Mouse (Mus musculus): ENCODE measurements around the gene Rnf145. TPM values are rescaled to one million over a fixed set of nuclear protein-coding genes. Genes with fewer than 3 reads are reported as not detected.

The Rnf145 gene
- polyA plus RNA-seq, 1 experiment: 193 TPM

DNA sequence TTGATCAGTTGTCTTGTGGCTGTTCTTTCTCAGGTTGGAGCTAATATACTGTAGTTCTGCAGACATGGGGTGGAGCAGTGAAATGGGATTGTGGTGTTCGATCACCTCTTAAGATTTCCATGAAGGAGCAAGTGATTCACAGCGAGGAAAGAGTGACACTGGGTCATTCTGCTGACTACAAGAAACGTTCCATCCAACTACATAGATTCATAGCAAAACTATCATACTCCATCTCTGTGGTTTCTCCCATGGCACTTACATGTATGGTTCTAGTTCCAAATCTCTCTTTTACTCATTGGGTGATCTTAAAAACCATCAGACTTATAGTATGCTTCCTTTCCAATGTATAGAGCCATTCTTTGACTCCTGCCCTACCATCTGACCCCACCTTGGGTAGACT, 14.0 kb upstream of the Rnf145 start:
- 90% methylated on average over 3 of the region's 3 CpGs for WGBS
- Histone ChIP-seq H3K27ac (ENCODE audit: insufficient read depth, low read depth, low read length) (no peak overlapping the region), H3K4me1 (ENCODE audit: control insufficient read depth, insufficient read depth, low read length) (no peaks in the 10 kb centered on the region), H3K4me3 (ENCODE audit: insufficient read depth, low read depth, low read length) (no peak overlapping the region)
- TF ChIP-seq CTCF (IDR thresholded peaks at IDR 0.05; ENCODE audit: insufficient read depth, low read depth, low read length): no peak
- no peak for TF ChIP-seq POLR2A (IDR thresholded peaks at IDR 0.05; ENCODE audit: insufficient read depth, low read depth, low read length)

DNA sequence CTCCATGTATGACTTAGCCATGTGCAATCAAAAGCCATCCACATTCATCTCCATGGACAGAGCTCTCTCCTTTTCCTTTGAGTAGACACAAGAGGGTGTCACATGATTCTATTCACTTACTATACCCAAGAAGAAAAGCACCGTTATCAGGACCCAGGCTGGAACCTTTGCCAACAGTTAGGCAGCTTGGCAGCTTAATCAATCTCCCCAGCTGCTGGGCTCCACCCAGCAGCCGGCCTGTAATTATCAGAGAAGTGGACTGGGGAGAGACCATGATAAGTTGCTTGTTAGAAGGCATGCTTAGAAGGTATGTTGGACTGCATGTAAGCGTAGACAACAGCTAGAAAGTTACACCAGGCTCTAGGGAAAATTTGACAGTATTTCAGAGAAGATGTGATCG, 9.9 kb upstream of the Rnf145 start:
- 69% methylated on average over 4 of the region's 4 CpGs for WGBS
- H3K27ac ChIP-seq (ENCODE audit: insufficient read depth, low read depth, low read length): no peak overlapping the region
- TF ChIP-seq CTCF (IDR thresholded peaks at IDR 0.05; ENCODE audit: insufficient read depth, low read depth, low read length) (no peak), POLR2A (IDR thresholded peaks at IDR 0.05; ENCODE audit: insufficient read depth, low read depth, low read length) (no peak)
- no peaks in the 10 kb centered on the region for H3K4me1 ChIP-seq (ENCODE audit: control insufficient read depth, insufficient read depth, low read length)
- no peak overlapping the region for H3K4me3 ChIP-seq (ENCODE audit: insufficient read depth, low read depth, low read length)

DNA sequence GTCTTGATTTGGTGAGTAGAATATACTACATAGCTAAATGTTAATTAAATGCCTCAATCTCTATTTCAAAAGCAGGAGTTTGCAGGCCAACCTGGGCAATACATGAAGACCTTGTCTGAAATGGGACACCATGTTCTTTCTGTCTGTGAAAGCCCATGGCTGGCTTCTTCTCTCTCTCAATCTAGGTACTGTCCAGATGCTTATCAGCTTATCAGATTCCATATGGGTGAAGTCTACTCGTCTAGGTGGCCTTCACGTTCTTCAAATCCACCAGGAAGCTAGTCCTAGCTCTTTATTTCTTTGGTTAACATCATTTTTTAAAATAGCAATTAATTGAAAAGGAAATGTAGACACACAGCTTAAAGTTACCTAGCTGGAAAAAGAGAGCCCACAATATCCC, 8.9 kb upstream of the Rnf145 start:
- no peak overlapping the region for H3K27ac ChIP-seq (ENCODE audit: insufficient read depth, low read depth, low read length)
- no peak overlapping the region for H3K4me3 ChIP-seq (ENCODE audit: insufficient read depth, low read depth, low read length)

DNA sequence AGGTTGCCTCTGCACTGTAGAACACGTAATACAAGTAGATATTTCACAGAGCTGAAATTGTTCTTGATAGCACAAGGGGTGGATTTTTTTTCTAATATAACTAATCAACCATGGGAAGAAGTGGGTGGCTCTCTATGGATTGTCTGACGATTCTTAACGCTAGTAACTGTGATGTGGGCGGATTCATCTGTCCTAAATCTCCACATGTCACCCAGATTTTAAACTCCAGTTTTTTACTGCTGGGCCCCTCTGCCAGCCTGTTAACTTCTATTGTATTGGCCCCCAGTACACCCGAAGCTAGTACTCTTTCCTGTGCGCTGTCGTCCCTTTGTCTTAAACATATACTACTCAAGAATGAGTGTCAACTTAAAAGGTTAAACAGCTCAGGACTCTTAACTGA, 8.4 kb upstream of the Rnf145 start:
- Histone ChIP-seq H3K4me3 (ENCODE audit: insufficient read depth, low read depth, low read length) (no peak overlapping the region), H3K27ac (ENCODE audit: insufficient read depth, low read depth, low read length) (no peak overlapping the region), H3K4me1 (ENCODE audit: control insufficient read depth, insufficient read depth, low read length) (no peaks in the 10 kb centered on the region)
- WGBS: 73% methylated on average over 7 of the region's 7 CpGs
- TF ChIP-seq CTCF (IDR thresholded peaks at IDR 0.05; ENCODE audit: insufficient read depth, low read depth, low read length): no peak
- TF ChIP-seq POLR2A (IDR thresholded peaks at IDR 0.05; ENCODE audit: insufficient read depth, low read depth, low read length): no peak

More for the DNA sequence above, 8.9 kb upstream of the Rnf145 start:
- no peaks in the 10 kb centered on the region for H3K4me1 ChIP-seq (ENCODE audit: control insufficient read depth, insufficient read depth, low read length)
- WGBS: 92% methylated on average over 2 of the region's 2 CpGs
- TF ChIP-seq CTCF (IDR thresholded peaks at IDR 0.05; ENCODE audit: insufficient read depth, low read depth, low read length) (no peak), POLR2A (IDR thresholded peaks at IDR 0.05; ENCODE audit: insufficient read depth, low read depth, low read length) (no peak)

DNA sequence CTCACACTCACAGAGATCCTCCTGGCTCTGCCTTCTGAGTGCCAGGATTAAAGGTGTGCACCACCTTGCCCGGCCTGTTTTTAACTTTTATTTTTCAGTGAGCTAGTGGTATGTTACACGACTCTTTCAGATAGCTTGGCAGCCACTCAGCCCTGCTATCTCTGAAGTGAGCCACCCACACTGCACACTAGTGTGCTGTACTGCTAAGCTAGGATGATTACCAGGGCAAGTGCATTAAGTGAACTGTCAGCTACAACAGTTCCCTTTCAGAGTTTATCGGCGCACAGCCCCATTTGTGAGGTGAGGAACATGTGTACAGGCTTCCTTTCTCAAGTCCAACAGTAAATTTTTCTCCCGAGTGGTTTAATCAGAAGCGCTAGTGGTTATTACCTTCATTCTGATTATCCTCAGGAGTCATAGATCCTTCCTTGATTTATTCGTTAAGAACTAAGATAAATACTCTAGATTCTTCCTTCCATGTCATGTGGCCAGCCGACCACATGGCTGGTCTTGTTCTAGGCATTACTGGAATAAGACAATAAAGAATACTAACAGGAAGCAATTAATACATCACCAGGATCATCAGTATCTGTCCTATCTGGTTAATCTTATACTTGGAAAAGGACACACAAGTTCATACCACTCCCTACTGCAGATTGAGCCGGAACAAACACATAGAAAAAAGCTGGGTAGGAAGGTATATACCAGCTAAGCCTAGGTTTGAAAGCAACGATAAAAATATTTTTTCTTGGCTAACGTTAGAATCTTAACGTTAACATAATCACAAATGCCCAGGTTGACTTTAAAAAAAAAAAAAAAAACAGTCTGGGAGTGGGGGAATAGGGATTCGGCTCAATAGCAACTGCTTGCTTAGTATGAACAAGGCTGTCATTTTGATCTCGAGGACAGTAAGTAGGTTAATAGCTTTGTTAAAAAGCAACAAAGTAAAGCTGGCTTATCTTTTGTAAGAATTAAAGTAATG, 6.4 kb upstream of the Rnf145 start:
- Histone ChIP-seq H3K4me3 (ENCODE audit: insufficient read depth, low read depth, low read length) (no peak overlapping the region), H3K4me1 (ENCODE audit: control insufficient read depth, insufficient read depth, low read length) (no peaks in the 10 kb centered on the region), H3K27ac (ENCODE audit: insufficient read depth, low read depth, low read length) (no peak overlapping the region)
- whole genome bisulfite sequencing: 74% methylated on average over 14 of the region's 14 CpGs
- TF ChIP-seq CTCF (IDR thresholded peaks at IDR 0.05; ENCODE audit: insufficient read depth, low read depth, low read length): no peak
- no peak for TF ChIP-seq POLR2A (IDR thresholded peaks at IDR 0.05; ENCODE audit: insufficient read depth, low read depth, low read length)

DNA sequence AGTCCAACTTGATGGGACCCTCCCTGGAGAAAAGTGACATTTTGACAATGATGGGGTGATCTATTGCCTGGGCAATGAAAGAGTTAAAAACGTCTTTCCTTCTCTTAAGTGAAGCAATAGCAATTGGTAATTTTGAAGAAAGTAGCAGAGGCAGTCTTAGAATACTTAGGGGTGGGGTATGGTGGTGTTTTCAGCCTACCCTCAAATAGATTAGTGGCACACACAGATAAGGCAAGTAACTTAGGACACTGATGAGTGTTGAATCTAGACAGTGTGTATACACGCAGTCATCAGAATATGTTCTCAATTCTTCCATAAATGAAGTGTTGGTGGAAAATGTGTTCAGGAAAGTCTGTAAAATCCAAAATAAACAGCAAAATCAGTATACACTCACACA, 5.7 kb upstream of the Rnf145 start:
- Histone ChIP-seq H3K27ac (ENCODE audit: insufficient read depth, low read depth, low read length) (no peak overlapping the region), H3K4me3 (ENCODE audit: insufficient read depth, low read depth, low read length) (no peak overlapping the region), H3K4me1 (ENCODE audit: control insufficient read depth, insufficient read depth, low read length) (no peaks in the 10 kb centered on the region)
- TF ChIP-seq CTCF (IDR thresholded peaks at IDR 0.05; ENCODE audit: insufficient read depth, low read depth, low read length) (no peak), POLR2A (IDR thresholded peaks at IDR 0.05; ENCODE audit: insufficient read depth, low read depth, low read length) (no peak)
- 62% methylated on average over 2 of the region's 2 CpGs for WGBS

DNA sequence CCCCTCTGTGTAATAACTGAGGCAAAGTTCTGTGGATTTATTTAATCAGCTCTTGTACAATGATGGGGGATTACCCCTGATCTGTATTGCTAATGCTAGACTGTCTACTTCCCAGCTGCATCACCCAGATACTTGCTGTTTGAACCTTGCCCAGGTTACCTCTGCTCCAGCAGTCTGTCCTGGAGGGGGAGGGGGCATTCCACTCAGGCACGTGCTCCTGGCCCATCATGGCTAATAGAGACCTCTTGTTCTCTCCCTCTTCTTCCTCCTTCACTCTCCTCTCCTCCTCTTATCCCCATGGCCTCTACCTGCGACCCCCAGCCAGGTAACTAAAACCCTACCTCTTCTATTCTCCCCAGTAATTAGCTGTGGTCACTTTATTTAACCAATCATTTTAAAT, 4.1 kb upstream of the Rnf145 start:
- TF ChIP-seq CTCF (IDR thresholded peaks at IDR 0.05; ENCODE audit: insufficient read depth, low read depth, low read length): no peak
- TF ChIP-seq POLR2A (IDR thresholded peaks at IDR 0.05; ENCODE audit: insufficient read depth, low read depth, low read length): no peak
- Histone ChIP-seq H3K27ac (ENCODE audit: insufficient read depth, low read depth, low read length) (no peak overlapping the region), H3K4me3 (ENCODE audit: insufficient read depth, low read depth, low read length) (no peak overlapping the region), H3K4me1 (ENCODE audit: control insufficient read depth, insufficient read depth, low read length) (no peaks in the 10 kb centered on the region)
- 67% methylated on average over 2 of the region's 2 CpGs for WGBS

DNA sequence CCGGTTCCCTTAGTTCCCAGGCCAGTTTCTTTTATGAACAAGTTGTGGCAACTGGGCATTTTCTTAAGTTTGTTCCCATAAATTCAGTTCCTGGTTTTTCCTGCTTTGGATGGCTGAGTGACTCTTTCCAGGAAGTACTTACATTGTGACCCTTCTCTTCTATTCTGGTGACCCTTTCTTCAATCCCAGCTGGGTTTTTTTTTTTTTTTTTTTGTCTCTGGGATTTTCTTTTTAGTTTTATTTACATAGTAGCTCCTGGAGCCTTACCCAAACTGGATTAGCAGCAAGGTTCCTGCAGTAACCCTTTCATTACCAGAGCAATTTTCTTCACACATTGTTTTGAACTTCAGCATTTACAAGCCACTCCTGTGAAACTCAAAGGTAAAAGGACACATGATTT, 2.4 kb upstream of the Rnf145 start:
- Histone ChIP-seq H3K4me1 (ENCODE audit: control insufficient read depth, insufficient read depth, low read length) (no peaks in the 10 kb centered on the region), H3K27ac (ENCODE audit: insufficient read depth, low read depth, low read length) (no peak overlapping the region), H3K4me3 (ENCODE audit: insufficient read depth, low read depth, low read length) (no peak overlapping the region)
- 52% methylated on average over 1 of the region's 1 CpGs for WGBS
- TF ChIP-seq POLR2A (IDR thresholded peaks at IDR 0.05; ENCODE audit: insufficient read depth, low read depth, low read length): no peak
- no peak for TF ChIP-seq CTCF (IDR thresholded peaks at IDR 0.05; ENCODE audit: insufficient read depth, low read depth, low read length)

DNA sequence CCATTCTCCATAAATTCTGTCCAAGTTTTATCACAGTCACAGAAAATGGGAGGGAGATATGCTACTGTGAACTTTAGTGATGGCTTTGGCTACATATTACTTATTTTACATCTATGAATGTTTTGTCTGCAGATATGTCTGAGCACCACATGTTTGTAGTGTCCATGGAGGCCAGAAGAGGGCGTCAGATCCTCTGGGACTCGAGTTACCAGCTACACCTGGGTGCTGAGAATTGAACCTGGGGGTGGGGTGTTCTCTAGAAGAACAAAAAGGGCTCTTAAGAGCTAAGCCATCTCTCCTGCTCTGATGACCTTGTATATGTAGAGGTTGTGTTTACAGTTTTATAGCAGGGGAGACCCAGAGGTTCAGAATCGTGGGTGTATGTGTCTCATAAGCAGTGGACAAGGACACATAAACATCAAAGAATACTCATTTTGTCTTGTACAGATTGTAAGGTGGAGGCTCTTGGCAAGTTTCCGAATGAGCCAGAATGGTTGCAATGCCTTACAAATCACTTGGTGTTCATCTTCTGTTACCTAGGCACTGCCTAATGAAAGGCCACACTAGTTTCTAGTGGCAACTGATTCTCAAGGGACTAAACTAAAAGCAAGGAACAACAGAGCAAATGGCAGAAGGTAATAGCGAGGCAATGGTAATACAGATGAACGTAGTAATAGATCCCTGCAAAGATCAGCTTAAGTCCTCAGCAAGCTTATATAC, 1.0 kb upstream of the Rnf145 start:
- TF ChIP-seq CTCF (IDR thresholded peaks at IDR 0.05; ENCODE audit: insufficient read depth, low read depth, low read length): no peak
- TF ChIP-seq POLR2A (IDR thresholded peaks at IDR 0.05; ENCODE audit: insufficient read depth, low read depth, low read length): no peak
- whole genome bisulfite sequencing: 37% methylated on average over 6 of the region's 6 CpGs
- Histone ChIP-seq H3K27ac (ENCODE audit: insufficient read depth, low read depth, low read length) (no peak overlapping the region), H3K4me3 (ENCODE audit: insufficient read depth, low read depth, low read length) (no peak overlapping the region), H3K4me1 (ENCODE audit: control insufficient read depth, insufficient read depth, low read length) (peaks cover 2% of the 10 kb centered on the region; the same call in 1 of the 2 replicates)

Data from olfactory bulb, adult 2 months (tissue).